Mouse (Mus musculus) common myeloid progenitor, adult 5-6 weeks (primary cell): ENCODE data around the gene Trim56. TPM values are rescaled to one million over a fixed set of nuclear protein-coding genes. Genes with fewer than 3 reads are reported as not detected.
"Not testable (repeated sequence)": the region's sequence is repeated elsewhere in the genome, so short reads cannot be mapped to it uniquely, and the experiment has no call there.

Experiments used
- ATAC-seq: replicated peaks from 2 replicates; pipeline ENCODE4 v1.8.0; 2016; ENCODE audit warnings: low read depth, mild to moderate bottlenecking, moderate TSS enrichment, inconsistent platforms; ENCODE audit not compliant: poor library complexity, severe bottlenecking
- total RNA-seq: library from RNA; stranded (forward); fragments of 200-1000, 187-1606 nt; gene quantifications from 2 replicates; pipeline ENCODE4 v1.2.3, GENCODE M21; 2017

Gene Trim56
- 27.7 and 34.3 TPM in 2 replicates for total RNA-seq

DNA sequence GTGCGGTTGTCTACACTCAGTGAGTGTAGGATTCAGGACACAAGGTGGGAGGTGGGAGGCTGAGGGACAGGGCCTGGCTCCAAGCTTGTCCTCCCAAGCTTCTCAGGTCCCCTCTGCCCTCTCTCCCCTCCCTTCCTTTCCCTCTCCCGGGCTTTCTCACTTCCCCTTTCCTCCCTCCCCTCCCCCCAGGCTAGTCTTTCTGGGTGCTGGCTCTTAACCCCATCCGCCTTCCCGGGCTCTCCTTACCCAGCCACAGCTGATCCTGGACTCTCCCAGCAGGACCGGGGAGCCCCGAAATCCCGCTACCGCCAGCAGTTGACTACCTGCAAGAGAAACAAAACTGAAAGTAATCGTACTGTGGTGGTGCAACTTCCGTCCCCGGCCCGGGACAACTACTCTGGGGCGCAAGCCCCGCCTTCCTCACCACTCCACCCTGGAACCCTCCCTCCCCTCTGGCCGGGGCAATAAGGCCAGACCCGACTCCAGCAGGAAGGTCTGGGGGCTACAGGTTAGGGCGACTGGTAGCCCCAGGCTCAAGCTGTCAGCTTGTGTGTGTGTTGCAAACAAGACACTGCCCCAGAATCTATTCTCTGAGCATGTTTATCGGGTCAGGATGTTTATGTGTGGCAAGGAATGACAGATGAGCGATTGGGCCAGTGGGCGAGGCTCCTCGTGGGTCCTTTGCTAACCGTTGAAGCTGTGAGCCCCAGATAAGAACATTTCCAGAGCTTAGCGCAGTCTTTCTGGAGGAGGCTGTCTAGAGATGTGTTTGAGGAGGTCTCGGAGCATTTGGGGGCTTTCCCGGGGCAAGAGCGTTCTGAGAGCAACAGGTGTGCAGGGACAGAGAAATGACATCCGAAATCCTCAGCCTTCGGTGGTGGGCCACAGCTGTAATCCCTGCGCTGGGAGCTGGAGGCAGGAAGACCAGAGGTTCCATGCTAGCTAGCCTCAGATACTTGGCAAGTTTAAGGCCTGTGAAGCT is at the start of gene Trim56:
TSS of gene Trim56 (minus strand) at position 344 of the 982 bp plus-strand sequence.
- ATAC-seq, result peak; percentile 89

GRCm38 (mm10) chr5:137161853-137162252 is 45.8 kb upstream of the Trim56 start:
- ATAC-seq, result no peak

DNA sequence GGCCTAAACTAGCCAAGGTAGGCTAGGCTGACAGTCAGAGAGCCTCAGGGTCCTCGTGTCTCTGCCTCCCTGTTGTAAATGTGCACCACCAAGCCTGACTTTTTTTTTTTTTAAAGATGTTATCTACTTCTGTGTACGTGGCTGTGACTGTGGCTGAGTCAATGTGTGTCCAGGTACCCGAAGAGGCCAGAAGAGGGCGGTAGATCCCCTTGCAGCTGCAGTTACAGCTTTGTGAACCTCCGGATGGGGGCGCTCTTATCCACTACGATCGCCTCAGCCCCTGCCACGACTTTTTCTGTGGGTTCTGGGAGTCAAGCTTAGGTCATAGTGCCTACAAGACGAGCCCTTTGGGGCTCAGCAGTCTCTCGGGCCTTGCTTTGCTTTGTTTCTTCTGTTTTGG is 43.5 kb upstream of the Trim56 start:
- ATAC-seq, result peak; percentile 99

DNA sequence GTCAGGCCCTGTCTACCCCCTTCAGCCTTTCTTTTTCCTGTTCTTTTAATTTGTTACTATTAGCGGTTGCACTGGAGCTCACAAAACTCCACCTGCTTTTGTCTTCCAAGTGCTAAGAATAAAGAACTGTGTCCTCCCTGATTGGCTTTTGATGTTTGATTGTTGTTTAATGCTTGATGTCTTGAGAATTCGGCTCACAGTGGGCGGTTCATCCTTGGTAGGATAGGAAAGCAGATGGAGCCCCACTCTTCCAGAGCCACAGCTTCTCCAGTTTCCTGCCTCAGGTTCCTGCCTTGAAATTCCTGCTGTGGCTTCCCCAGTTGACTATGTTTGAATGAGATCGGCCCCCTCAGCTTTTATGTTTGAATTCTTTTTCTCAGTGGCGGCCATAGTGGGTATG is 37.3 kb upstream of the Trim56 start:
- ATAC-seq, result no peak

DNA sequence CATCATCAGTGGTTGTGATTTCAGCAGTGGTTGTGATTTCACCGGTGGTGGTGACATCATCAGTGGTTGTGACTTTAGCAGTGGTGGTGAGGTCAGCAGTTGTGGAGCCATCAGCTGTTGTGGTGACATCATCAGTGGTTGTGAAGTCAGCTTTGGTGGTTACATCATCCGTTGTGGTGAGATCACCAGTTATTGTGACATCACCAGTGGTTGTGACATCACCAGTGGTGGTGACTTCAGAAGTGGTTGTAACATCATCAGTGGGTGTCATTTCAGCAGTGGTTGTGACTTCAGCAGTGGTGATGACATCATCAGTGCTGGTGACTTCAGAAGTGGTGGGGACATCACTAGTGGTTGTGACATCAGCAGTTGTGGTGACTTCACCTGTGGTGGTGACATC is 36.6 kb upstream of the Trim56 start:
- peak; percentile 51 for ATAC-seq

DNA sequence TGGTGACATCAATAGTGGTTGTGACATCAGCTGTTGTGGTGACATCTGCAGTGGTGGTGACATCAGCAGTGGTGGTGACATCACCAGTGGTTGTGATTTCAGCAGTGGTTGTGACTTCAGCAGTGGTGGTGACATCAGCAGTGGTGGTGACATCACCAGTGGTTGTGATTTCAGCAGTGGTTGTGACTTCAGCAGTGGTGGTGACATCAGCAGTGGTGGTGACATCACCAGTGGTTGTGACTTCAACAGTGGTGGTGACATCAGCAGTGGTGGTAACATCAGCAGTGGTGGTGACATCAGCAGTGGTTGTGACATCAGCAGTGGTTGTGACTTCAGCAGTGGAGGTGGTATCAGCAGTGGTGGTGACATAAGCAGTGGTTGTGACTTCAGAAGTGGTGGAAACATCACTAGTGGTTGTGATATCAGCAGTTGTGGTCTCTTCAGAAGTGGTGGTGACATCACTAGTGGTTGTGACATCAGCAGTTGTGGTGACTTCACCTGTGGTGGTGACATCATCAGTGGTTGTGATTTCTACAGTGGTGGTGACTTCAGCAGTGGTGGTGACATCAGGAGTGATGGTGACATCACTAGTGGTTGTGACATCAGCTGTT is 33.4 kb upstream of the Trim56 start, which contains the start of gene Muc3:
TSS of gene Muc3 (minus strand) at position 51 of the 611 bp plus-strand sequence.
- not testable (repeated sequence) for ATAC-seq

DNA sequence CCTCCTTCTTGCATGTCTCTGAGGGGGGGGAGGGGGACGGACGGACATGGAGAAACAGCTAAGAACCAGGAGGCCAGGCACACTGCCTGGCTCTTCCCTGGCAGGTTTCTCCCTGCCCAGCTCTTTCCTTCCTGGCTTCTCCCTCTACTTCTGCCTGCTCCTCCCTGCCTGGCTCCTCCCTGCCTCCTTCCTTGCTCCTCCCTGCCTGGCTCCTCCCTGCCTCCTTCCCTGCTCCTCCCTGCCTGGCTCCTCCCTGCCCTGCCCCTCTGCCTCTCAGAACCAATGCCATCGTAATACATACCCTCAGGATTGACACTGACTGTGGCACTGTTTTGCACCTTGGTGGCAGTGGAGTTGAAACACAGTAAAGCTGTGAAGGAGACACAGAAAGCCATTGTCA is 24.8 kb upstream of the Trim56 start:
- no peak for ATAC-seq

DNA sequence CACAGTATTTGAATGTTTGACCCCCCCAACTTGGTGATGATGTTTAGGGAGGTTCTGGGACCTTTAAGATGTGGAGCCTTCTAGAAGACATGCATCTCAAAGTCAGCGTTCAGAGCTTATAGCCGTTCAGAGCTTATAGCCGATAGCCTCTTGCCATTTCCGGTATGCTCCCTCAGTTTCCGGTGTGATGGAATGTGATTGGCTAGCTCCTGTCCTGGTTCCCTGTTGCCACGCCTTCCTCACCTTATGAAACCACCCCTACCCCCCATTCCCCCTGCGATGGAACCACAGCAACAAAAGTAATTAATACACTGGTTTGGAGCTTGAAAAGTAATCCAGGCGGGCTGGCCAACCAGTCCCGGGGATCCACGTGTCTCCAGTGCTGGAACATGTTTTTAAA is 23.0 kb upstream of the Trim56 start:
- no peak for ATAC-seq

DNA sequence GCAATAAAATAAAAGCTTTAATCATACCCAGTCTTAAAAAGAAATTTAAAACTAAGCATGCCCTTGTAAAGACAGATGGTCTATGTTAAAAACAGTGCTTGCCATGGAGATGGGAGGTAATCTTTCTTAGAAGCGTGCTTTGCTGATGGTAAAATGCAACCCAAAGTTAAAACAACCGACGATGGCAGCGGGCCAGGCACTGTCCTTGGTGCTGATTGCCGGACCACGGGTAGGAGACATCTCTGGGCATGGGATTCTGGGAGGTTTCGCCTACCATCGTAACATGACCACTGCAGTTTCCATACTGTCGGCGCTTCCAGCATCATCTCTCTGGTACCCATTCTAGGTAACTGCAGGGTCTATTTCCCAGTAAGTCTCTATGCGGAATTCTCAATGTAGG is 18.9 kb upstream of the Trim56 start:
- no peak for ATAC-seq

DNA sequence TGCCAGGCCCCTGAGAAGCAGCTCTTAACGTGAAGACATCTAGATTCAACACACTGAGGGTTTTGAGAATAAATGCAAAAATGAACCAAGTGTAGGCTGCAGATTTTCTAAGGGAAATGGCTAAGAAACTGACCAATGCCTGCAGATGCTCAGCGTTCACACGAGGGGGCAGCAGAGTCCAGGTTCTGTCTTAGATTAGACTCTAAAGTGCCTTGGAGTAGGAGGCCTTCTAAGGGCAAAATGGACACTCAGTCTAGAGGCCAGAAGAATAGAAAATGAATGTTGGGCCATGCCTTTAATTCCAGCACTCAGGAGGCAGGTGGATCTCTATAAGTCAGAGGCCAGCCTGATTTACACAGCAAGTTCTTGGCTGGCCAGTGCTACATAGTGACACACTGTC is 15.5 kb upstream of the Trim56 start:
- peak; percentile 94 for ATAC-seq

DNA sequence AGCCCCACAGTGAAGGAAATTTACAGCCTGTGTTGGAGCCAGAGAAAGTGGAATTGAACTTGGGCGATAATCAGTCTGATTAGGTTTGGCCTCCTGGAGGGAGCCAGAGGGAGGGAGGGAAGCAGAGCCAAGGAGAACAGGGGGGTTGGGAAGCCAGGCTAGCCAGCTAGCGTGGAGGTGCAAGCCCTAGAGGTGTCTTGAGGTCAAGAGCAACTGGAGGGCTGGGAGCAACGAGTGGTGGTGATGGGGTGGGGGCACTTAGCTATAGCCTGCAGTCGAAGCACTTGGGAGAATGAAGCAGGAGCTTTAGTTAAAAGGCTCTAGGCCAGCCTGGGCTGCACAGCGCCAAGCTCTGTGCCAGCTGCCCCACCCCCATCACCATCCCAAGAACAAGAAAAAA is 13.3 kb upstream of the Trim56 start:
- ATAC-seq, result no peak

- no peak for ATAC-seq
Measured at GRCm38 (mm10) chr5:137123516-137123915, 7.5 kb upstream of the Trim56 start.

DNA sequence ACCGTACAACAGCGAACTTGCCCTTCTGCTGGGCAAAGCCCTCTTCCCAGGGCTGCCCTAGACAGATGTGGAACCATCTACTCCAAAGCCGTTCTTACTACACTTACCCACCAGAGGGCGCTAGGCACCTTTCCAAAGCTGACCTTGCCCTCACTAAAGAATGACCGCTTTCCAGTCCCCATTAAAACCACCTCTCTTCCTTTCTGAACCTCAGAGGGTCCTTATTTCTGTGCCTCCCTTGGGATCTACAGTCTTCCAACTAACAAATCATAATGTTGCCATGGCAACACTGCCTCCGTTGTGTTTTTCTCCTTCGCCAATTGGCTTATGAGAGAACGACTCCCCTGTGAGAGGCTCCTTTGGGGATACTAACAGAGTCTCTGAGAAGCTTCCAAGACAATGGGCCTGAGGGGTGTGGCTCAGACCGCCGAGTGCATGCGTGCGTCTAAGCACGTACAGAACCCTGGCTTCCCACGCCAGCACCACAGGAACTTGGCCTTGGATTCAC is 6.7 kb upstream of the Trim56 start:
- ATAC-seq, result peak; percentile 92

- ATAC-seq, result no peak
Measured at GRCm38 (mm10) chr5:137121280-137121679, 5.3 kb upstream of the Trim56 start.

GRCm38 (mm10) chr5:137118878-137119277 is 2.9 kb upstream of the Trim56 start:
- ATAC-seq, result no peak

GRCm38 (mm10) chr5:137117994-137118393 is 2.0 kb upstream of the Trim56 start:
- ATAC-seq, result not testable (repeated sequence)

DNA sequence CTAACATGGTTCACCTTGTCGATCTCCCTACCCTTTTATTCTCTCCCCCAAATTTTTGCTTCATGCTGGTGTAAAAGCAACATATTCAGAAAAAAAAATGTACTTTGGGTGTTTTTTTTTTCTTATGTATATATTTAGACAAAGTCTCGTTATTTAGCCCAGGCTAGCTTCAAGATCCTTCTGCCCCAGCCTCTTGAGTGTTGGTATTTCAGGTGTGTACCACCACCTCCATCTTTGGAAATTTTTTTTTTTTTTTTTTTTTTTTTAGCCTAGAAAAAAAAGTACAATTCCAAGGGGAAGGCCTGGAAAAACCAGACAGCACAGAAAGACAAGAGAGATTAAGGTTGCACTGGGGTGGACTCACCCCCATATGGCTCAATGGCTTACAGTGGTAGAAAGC is 978 bp upstream of the Trim56 start:
- ATAC-seq, result no peak

- no peak for ATAC-seq
Measured at GRCm38 (mm10) chr5:137114891-137115561, 983 bp downstream of the Trim56 start.

DNA sequence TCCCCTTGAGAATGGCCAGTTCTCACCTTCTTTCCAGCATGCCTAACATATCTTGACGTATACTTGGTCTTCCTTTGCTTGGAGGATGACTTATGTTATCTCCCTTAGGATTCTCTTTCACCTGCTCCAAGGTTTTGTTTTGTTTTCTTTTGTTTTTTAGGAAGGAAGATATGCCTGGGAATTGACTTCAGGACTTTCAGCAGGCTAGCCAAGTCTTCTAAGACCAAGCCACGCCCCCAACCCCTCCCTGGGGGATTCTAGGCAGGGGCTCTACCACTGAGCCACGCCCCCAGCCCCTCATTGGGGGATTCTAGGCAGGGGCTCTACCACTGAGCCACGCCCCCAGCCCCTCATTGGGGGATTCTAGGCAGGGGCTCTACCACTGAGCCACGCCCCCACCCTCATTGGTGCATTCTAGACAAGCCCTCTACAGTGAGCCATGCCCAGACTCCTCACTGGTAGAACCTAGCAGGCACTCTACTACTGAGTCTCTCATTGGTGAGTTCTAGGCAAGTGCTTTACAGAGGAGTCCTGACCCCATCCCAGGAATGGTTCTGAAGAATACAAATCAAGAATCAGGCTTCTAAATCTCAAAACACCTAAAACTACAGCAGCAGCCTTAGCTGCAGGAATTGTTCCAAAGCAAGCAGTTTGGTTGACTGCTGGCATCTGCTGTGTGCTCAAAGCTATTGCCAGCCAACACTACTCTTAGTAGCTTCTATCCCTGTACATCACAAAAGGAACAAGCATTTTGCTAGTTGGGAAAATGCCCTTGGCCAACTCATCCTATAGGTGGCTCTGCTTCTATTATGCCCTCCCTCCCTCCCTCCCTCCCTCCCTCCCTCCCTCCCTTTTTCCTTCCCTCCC is 4.2 kb downstream of the Trim56 start:
- no peak for ATAC-seq

DNA sequence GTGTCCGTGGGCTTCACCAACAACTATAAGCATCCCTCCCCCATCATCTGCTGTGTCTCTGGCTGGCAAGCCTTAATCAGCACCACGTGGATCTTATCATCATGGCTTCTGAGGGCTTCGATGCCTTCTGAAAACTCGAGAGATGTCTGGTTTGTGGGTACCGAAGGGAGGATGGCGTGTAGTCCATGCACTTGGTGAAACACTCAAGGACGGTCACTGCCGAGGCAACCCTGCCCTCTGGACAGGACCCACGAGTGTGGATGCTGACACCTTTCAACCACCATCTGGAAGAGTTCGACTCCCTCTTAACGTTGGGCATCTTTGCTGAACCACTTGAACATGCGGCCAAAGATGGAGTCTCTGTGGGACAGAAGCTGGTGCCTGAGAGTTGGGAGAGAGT is 5.1 kb downstream of the Trim56 start:
- no peak for ATAC-seq
